Mouse (Mus musculus) hindbrain, embryonic 14.5 days (tissue): ENCODE results near the gene Lcn6. TPM values are rescaled to one million over a fixed set of nuclear protein-coding genes. Genes with fewer than 3 reads are reported as not detected.
"Not testable (repeated sequence)": the region's sequence is repeated elsewhere in the genome, so short reads cannot be mapped to it uniquely, and the experiment has no call there.

Source experiments
- ATAC-seq: fragments of 200-750 bp; cut with Nextera tagmentation; 2 replicates; pipeline ENCODE4 v1.8.0; 2017; ENCODE audit warnings: moderate number of reproducible peaks, mild to moderate bottlenecking, moderate TSS enrichment, moderate library complexity; ENCODE audit not compliant: low FRiP score
- DNase-seq: peaks from one replicate; pipeline ENCODE4 v3.0.0-alpha.2; 2015; ENCODE audit warnings: low spot score
- H3K27ac ChIP-seq: fragments of 300-500 bp; sonication (generic); 2 replicates; pipeline ENCODE4 v1.5.1; 2014; ENCODE audit warnings: mild to moderate bottlenecking, moderate library complexity
- H3K27me3 ChIP-seq: fragments of 300-500 bp; sonication (generic); 2 replicates; pipeline ENCODE4 v1.6.1; 2014; ENCODE audit warnings: mild to moderate bottlenecking, low read length, mixed read lengths; ENCODE audit not compliant: control insufficient read depth, insufficient read depth
- H3K36me3 ChIP-seq: fragments of 300-500 bp; sonication (generic); replicated peaks from 2 replicates; pipeline ENCODE4 v1.6.1; 2014; ENCODE audit not compliant: control insufficient read depth, insufficient read depth
- H3K4me1 ChIP-seq: fragments of 300-500 bp; sonication (generic); replicated peaks from 2 replicates; pipeline ENCODE4 v1.6.1; 2014; ENCODE audit warnings: antibody characterized with exemption, low read length, mixed read lengths; ENCODE audit not compliant: control insufficient read depth, insufficient read depth
- H3K4me2 ChIP-seq: fragments of 300-500 bp; sonication (generic); replicated peaks from 2 replicates; pipeline ENCODE4 v1.6.1; 2014; ENCODE audit warnings: mild to moderate bottlenecking, moderate library complexity
- H3K4me3 ChIP-seq: fragments of 300-500 bp; sonication (generic); replicated peaks from 2 replicates; pipeline ENCODE4 v1.5.1; 2014; ENCODE audit warnings: mild to moderate bottlenecking, low read length
- H3K9ac ChIP-seq: fragments of 300-500 bp; sonication (generic); 2 replicates; pipeline ENCODE4 v1.6.1; 2014
- H3K9me3 ChIP-seq: fragments of 300-500 bp; sonication (generic); 2 replicates; pipeline ENCODE4 v1.6.1; 2016; ENCODE audit warnings: low read length; ENCODE audit not compliant: control insufficient read depth
- WGBS: fragments of 180-500 bp; shearing (Covaris S2); extraction: QIAGEN DNeasy Blood & Tissue Kit; methylation state at CpG from one replicate; pipeline ENCODE4 v1.1.7; 2014; 5-methylcytosine and 5-hydroxymethylcytosine counted together
- polyA plus RNA-seq: library from polyadenylated mRNA; unstranded; fragments of >200 nt; fragmentation: Nextera tagmentation; extraction: Ambion mirVana; gene quantifications from 2 replicates; pipeline ENCODE4 v1.2.1, GENCODE M21; 2014

Gene Lcn6
- polyA plus RNA-seq, 1 experiment from 2014 or later, result not detected

GRCm38 (mm10) chr2:25711641-25712040 lies 35.1 kb downstream of the Lcn6 start:
- not testable (repeated sequence) for H3K9ac ChIP-seq, H3K9me3 ChIP-seq, H3K4me2 ChIP-seq, ATAC-seq, H3K27me3 ChIP-seq, H3K36me3 ChIP-seq, H3K27ac ChIP-seq, H3K4me3 ChIP-seq, DNase-seq
- 36% methylated on average over 3 of the region's 3 CpGs for WGBS
- H3K4me1 ChIP-seq, result peaks cover 14% of the 10 kb centered on the region

- H3K27me3 ChIP-seq, result no peaks in the 10 kb centered on the region
- H3K9ac ChIP-seq, result no peak overlapping the region
- DNase-seq (no peak), ATAC-seq (no peak)
- H3K36me3 ChIP-seq, result no peaks in the 10 kb centered on the region
- no peak overlapping the region for H3K4me3 ChIP-seq
- H3K4me1 ChIP-seq, result no peaks in the 10 kb centered on the region
- no peaks in the 10 kb centered on the region for H3K9me3 ChIP-seq
- no peak overlapping the region for H3K27ac ChIP-seq
- H3K4me2 ChIP-seq, result no peak overlapping the region
These were observed 40.6 kb downstream of the Lcn6 start for GRCm38 (mm10) chr2:25717222-25717621.

Other genes starting within 250 kb of the Lcn6 start
- gene Abca2, start 248.1 kb upstream of the Lcn6 start, polyA plus RNA-seq, result 15.6 and 17.3 TPM in 2 replicates
- 2.2 and 2.6 TPM in 2 replicates for gene Clic3, start 219.9 kb upstream of the Lcn6 start, polyA plus RNA-seq
- gene Paxx, start 215.7 kb upstream of the Lcn6 start, polyA plus RNA-seq, result 93.1 and 109 TPM in 2 replicates
- 230 and 390 TPM in 2 replicates for gene Ptgds, start 206.7 kb upstream of the Lcn6 start, polyA plus RNA-seq
- not detected in 2 replicates for gene Lcn12, start 182.9 kb upstream of the Lcn6 start, polyA plus RNA-seq
- 116 and 118 TPM in 2 replicates for gene Fbxw5, start 176.0 kb upstream of the Lcn6 start, polyA plus RNA-seq
- 4.1 and 5.5 TPM in 2 replicates for gene C8g, start 175.1 kb upstream of the Lcn6 start, polyA plus RNA-seq
- gene Traf2, start 129.8 kb upstream of the Lcn6 start, polyA plus RNA-seq, result 15.6 and 16.3 TPM in 2 replicates
- gene Edf1, start 118.9 kb upstream of the Lcn6 start, polyA plus RNA-seq, result 353 and 366 TPM in 2 replicates
- gene Mamdc4, start 101.9 kb upstream of the Lcn6 start, polyA plus RNA-seq, result 1.3 and 1.7 TPM in 2 replicates
- gene Phpt1, start 101.6 kb upstream of the Lcn6 start, polyA plus RNA-seq, result 171 and 187 TPM in 2 replicates
- 10.8 and 12.7 TPM in 2 replicates for gene Ajm1, start 95.0 kb upstream of the Lcn6 start, polyA plus RNA-seq
- 59.0 and 61.6 TPM in 2 replicates for gene Rabl6, start 68.3 kb upstream of the Lcn6 start, polyA plus RNA-seq
- 0.26 and 0.44 TPM in 2 replicates for gene Ccdc183, start 59.1 kb upstream of the Lcn6 start, polyA plus RNA-seq
- 52.5 and 53.5 TPM in 2 replicates for gene Tmem141, start 54.8 kb upstream of the Lcn6 start, polyA plus RNA-seq
- gene Fcna, start 48.8 kb upstream of the Lcn6 start, polyA plus RNA-seq, result 3.9 and 4.0 TPM in 2 replicates
- gene Lcn8, start 23.7 kb upstream of the Lcn6 start, polyA plus RNA-seq, result not detected in 2 replicates
- gene Lcn5, start 18.8 kb upstream of the Lcn6 start, polyA plus RNA-seq, result not detected in 2 replicates
- not detected in 2 replicates for gene Lcn10, start 5.9 kb downstream of the Lcn6 start, polyA plus RNA-seq
- gene Obp2a, start 23.3 kb downstream of the Lcn6 start, polyA plus RNA-seq, result not detected in 2 replicates
- 145 and 153 TPM in 2 replicates for gene Bmyc, start 30.0 kb downstream of the Lcn6 start, polyA plus RNA-seq
- gene Obp2b, start 60.2 kb downstream of the Lcn6 start, polyA plus RNA-seq, result not detected in 2 replicates
- gene Lcn3, start 88.8 kb downstream of the Lcn6 start, polyA plus RNA-seq, result not detected in 2 replicates
- not detected in 2 replicates for gene Lcn11, start 100.2 kb downstream of the Lcn6 start, polyA plus RNA-seq
- not detected in 2 replicates for gene Gm13539, start 105.5 kb downstream of the Lcn6 start, polyA plus RNA-seq
- not detected in 2 replicates for gene Glt6d1, start 139.1 kb downstream of the Lcn6 start, polyA plus RNA-seq
- not detected in 2 replicates for gene Lcn9, start 146.4 kb downstream of the Lcn6 start, polyA plus RNA-seq
- not detected in 2 replicates for gene Sohlh1, start 170.5 kb downstream of the Lcn6 start, polyA plus RNA-seq
- 20.4 and 20.6 TPM in 2 replicates for gene Kcnt1, start 186.9 kb downstream of the Lcn6 start, polyA plus RNA-seq